Mouse (Mus musculus): Measurements from ENCODE around the gene Fam209. TPM values are rescaled to one million over a fixed set of nuclear protein-coding genes. Genes with fewer than 3 reads are reported as not detected.

Fam209 gene
- not detected in 2 replicates for total RNA-seq (2015; ENCODE audit: low replicate concordance)
- not detected in 2 replicates for total RNA-seq (2017; ENCODE audit: low replicate concordance)

DNA sequence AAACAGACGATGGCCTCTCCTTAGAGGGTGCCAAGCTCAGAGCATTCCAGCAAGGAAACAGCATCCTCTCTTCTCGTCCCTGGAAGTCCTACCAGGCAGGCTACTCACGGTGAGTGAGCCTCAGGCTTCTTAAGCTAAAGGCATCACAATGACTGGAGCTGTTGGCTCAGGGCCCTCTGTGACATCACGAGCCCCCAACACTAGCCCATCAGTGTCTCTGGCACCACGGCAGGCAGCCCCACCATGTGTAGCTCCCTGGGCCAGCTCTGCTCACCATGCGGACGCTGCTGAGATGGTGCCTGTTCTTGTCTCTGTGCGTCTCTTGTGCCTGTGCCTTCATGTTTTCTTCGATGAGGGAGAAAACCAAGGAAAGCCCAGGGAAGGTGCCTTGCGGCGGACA lies at the start of gene Fam209:
Gene Fam209, plus strand, starts transcription at position 203 of the 400 bp plus-strand sequence.
- ATAC-seq (replicated peaks; ENCODE audit: low FRiP score, poor library complexity, severe bottlenecking), result no peak

DNA sequence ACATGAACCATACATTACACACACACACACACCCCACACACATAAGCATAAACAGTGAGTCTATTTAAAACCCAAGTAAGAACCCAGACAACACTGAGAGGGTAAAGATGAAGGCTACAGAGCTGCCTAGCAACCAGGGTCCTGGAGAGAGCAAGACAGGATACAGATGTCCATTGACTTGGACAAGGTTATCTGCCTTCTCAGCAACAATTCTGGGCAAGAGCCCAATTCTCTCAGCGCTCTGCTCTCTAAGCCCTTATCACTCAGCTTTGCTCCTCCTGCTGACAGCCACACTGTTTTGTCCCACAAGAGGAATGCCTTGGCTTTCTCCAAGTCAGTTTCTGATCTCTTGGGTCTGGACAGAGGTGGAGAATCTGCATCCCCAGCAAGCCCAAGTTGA lies 41.7 kb upstream of the Fam209 start:
- ATAC-seq (replicated peaks; ENCODE audit: low FRiP score, poor library complexity, severe bottlenecking), result no peak

DNA sequence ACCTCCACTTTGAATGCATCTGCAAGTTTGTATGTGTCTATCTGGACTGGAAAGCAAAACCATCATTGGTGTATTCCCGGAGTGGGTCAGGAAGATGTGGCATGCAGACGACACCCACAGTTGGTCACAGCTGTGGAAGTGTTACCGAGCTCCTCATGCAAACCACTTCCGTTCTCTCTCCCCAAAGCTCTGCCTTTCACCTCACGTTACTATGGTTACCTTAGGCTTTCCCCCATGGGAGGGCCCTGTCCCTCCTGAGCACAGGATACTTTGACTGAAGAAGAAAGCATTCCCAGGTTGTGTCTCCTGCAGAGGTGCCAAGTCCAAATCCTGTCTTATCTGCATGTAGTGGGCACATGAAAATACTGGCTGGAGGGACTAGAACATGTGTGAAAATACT lies 38.6 kb upstream of the Fam209 start:
- ATAC-seq (replicated peaks; ENCODE audit: low FRiP score, poor library complexity, severe bottlenecking), result no peak

DNA sequence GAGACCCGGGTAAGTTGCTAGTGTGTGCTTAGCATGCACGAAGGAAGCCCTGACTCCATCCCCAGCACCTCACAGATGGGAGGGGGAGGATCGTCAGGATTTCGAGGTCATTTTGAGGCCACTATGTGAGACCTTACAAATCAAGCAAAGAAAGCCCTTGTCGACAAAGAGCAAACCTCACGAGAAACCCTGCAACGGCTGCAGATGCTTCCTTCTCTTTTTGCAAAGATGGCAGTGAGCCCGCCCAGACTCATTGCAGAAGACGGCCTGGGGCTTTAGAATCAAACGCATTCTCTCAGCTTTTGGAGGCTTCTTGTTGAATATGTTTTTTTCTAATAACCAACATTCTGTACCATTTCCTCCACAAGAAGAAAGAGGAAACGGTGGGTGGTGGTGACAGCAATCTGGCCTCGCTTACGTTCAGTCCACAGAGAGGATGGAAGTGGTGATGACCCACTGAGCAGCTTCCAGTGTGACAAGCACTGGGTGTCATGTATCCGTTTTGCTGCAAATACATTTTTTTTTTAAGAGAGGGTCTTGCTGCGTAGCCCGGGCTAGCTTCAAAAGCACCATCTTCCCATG lies 34.9 kb upstream of the Fam209 start:
- no peak for ATAC-seq (replicated peaks; ENCODE audit: low FRiP score, poor library complexity, severe bottlenecking)

DNA sequence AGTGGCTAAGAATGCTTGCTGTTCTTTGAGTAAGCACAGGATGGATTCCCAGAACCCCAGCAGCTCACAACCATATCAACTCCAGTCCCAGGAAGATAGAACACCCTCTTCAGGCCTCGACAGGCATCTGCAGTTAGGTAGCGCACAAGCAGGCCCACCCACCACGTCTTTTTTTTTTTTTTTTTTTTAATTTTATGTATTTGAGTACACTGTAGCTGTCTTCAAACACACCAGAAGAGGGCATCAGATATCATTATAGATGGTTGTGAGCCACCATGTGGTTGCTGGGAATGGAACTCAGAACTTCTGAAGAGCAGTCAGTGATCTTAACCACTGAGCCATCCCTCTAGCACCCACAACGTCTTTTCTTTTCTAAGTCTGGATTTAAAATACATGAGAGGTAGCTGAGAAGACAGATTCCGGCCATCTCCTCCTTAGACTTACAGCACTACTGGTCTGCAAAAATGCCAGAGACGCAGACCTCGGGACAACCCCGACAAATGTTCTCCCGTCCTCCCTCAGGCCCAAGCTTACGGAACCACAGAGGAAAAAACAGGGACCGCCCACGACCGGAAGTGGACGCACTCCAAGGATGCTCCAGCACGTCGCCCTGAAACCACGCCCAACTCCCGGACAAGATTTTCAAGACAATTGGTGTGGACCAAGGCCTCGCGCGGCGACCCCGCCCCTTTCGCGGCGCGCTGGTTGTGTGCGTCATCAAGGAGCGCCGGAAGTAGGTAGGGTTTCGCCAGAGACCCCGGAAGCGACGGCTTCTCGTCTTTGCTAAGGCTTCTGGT lies 32.3 kb upstream of the Fam209 start, which contains the start of gene Rtf2:
Gene Rtf2, plus strand, starts transcription at position 714 of the 797 bp plus-strand sequence.
- peak; percentile 83 for ATAC-seq (replicated peaks; ENCODE audit: low FRiP score, poor library complexity, severe bottlenecking)

DNA sequence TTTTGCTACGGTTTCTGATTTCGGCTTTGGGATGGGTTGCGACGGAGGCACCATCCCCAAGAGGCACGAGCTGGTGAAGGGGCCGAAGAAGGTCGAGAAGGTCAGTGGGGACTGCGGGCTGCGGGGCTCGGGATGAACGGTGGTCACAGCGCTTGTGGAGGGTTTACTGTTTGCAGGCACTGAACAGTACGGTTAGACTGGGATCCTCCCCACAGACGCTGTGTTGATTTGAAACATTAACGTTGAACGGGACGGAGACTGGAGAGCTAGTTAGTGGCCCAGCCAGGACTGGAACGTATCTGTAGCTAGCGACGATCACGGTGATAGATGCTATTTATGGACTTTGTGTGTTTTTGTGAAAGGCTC lies 31.7 kb upstream of the Fam209 start:
- ATAC-seq (replicated peaks; ENCODE audit: low FRiP score, poor library complexity, severe bottlenecking), result peak; percentile 59

DNA sequence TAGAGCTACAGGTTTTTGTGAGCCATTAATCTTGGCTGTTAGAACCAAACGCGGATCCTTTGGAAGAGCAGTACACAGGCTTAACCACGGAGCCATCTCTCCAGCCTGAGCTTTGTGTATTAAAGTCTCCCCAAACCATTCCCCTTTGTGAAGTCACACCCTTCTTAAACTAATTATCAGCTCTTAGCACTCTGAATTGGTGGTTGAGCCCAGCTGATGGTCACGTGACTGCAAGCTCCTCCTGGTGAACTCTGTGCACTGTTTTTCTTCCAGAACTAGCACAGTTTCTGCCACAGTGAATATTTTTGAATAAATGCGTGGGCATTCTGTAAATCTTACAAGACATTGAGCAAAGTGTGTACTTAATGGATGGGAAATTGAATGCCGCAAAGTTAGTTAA lies 31.1 kb upstream of the Fam209 start:
- peak; percentile 77 for ATAC-seq (replicated peaks; ENCODE audit: low FRiP score, poor library complexity, severe bottlenecking)

DNA sequence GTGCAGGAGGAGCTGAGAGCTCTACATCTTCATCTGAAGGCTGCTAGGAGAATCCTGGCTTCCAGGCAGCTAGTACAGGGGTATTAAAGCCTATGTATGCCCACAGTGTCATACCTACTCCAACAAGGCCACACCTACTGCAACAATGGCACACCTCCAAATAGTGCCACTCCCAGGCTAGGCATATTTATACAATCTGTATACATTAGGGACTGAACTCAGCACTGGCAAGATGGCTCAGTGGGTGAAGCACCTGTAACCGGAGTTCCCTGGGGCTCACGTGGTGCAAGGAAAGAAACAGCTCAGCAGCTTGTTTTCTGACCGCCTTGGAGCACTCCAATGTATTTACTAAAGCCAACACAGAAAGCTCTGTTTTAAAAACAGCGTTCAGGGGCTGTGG lies 26.7 kb upstream of the Fam209 start:
- no peak for ATAC-seq (replicated peaks; ENCODE audit: low FRiP score, poor library complexity, severe bottlenecking)

DNA sequence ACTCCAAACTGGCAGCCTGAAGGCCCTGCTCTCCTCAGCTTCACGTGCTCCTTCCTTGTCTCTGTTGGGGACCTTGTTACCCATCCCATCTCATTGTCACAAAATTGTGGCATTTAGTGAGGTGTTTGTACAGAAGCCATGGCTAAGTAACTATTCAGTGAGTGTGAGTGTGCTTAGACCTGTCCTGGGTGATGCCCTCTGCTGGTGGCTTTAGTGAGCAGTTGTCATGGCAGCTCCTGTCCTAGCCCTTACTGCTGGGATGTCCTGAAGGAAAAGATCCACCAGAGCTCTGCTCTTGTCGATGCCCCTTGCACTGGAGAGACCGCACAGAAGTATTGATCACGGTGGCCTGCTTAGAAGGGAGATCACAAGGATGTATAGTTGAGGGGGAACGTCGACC lies 25.0 kb upstream of the Fam209 start:
- ATAC-seq (replicated peaks; ENCODE audit: low FRiP score, poor library complexity, severe bottlenecking), result no peak

DNA sequence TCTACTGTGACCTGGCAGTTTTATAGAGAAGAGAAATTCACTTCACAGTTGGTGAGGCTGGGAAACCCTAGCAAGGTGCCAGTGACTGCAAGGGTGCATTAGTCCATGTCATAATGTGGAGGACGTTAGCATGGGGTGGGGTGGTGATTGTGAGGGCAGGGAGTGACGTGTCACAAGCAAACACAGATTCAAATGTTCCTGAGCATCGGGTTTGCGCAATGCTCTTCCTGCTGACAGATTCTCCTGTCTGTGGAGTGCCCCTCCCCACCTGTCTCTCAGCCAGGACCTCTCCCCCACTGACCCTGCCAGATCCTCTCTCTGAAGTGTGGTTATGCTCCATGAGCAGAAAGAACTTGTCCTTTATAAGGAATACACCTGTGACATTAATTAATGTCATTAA lies 24.0 kb upstream of the Fam209 start:
- ATAC-seq (replicated peaks; ENCODE audit: low FRiP score, poor library complexity, severe bottlenecking), result no peak

DNA sequence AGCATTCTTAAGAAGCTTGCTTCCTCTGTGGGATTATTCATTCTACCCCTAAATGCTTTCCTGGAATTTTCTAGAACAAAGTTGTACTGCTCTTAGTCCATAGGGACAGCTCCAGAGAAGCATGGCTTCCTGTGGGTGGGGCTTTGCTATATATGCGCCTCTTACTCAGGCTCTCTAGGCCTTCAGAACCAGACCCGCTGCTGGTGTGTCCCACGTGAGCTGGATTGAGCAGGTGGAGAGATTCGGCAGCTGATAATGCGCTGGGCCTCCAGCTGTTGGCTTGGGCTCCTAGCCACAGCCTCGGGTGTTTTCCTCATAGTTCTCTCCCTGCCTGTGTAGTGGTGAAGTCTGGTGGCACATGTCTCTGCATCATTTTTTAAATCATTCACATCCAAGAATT lies 21.7 kb upstream of the Fam209 start:
- no peak for ATAC-seq (replicated peaks; ENCODE audit: low FRiP score, poor library complexity, severe bottlenecking)

DNA sequence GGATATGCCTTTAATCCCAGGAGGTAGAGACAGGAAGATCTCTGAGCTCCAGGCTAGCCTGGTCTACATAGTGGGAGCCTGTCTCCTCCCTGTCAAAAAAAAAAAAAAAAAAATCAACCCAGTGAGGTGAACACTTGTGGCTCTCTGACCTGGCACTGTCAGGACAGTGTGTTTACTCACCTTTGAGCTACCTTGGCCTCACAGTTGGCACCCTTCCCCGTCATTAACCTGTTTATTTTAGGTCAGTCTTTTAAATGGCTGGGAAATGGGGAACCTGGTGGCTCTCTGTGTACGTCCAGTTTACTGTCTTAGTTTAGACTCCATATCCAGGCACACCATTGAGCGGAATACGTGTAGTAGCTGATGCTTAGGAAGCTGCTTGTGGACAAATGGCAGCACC lies 20.3 kb upstream of the Fam209 start:
- ATAC-seq (replicated peaks; ENCODE audit: low FRiP score, poor library complexity, severe bottlenecking), result no peak

DNA sequence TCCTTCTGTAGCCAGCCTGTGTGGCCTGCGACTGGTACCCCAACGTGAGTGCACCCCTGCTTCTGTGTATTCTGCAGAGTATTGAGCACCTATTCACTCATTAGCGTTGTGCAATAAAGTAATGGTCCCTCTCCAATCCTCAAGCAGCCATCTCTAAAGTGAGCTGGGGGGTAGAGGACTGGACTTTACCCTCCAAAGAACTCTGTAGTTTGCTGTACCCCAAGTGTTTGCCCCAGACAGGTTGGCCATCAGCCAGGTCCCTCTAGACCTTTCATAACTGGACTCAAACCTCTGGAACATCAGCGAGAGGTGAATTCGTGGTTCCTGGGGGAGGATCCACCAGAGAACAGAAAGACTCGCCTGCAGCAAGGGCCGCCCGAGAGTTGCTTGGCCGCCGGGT lies 19.9 kb upstream of the Fam209 start:
- no peak for ATAC-seq (replicated peaks; ENCODE audit: low FRiP score, poor library complexity, severe bottlenecking)

DNA sequence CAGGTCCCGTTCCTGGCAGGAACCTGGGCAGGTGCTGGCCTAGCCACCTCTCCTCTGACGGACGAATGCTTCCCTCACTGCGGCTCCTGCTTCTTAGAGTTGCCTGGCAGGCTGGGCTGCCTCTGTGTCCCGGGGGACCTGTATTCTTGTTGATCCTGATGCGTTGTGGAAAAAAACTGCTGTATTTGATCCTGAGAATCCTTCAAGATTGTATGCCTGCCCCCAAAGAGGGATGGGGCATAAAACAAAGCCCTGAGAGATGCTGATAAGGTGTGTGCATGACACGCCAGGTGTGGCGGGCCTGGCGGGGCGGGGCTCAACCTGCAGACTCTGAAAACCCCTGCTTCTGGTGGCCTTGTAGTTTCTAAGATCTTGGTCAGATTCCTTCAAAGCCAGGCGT lies 13.8 kb upstream of the Fam209 start, which contains the start of gene Gcnt7:
Gene Gcnt7, minus strand, starts transcription at position 101 of the 400 bp plus-strand sequence.
- no peak for ATAC-seq (replicated peaks; ENCODE audit: low FRiP score, poor library complexity, severe bottlenecking)

DNA sequence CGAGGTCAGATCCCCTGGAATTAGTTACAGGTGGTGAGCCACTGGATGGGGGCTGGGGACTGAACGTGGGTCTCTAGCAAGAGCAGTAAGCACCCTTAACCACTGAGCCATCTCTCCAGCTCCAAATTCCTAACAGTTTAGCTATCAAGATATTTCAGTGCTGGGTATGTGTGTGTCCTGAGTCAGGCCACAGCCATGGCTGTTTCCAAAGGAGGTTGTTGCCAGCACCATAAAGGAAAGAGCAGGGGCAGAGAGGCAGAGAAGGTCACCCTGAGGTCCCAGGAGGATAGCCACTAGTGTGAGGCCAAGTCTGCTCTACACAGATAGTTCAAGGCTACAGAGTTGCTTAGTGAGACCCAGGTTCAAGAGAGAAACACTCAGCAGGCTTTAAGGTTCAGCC lies 11.7 kb upstream of the Fam209 start:
- ATAC-seq (replicated peaks; ENCODE audit: low FRiP score, poor library complexity, severe bottlenecking), result no peak

DNA sequence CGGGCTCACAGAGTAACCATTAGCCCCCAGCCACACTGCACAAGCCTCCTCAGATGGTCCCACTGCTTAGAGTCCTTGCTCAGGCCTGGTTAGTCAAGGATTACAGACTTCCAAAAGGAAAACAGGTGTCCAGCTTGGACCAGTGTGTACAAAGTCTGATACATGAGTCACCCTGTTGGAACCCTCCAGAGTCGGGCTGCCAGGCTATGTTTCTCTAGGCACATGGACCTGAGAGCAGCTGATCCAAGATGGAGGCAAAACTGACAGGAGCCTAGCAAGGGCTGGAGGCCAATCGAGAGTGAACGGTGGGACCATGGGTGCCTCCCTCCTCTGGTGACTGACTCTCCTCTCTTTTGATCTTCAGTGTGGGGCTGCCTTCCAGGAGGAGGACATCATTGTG lies 9.5 kb upstream of the Fam209 start:
- no peak for ATAC-seq (replicated peaks; ENCODE audit: low FRiP score, poor library complexity, severe bottlenecking)

DNA sequence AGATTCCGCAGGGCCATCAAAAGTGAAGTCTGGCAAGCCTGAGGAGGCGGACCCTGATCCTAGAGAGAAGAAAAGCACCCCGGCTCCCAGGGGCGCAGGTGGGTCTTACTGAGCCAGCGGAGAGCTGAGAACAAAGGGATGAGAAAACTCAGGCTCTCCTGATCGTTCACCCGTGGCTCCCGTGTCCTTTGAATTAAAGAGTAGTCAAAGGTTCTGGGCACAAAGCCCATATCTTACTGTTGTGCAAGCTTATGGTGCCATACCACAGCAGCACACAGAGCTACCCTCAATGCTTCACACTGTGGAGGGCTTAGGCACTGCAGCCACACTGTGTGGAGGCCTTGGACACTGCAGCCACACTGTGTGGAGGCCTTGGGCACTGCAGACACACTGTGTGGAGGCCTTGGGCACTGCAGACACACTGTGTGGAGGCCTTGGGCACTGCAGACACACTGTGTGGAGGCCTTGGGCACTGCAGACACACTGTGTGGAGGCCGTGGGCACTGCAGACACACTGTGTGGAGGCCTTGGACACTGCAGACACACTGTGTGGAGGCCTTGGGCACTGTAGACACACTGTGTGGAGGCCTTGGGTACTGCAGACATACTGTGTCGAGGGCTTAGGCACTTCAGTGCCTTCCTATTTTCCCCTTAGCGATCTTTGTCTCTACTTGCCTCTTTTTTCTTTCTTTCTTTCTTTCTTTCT lies 5.7 kb upstream of the Fam209 start:
- no peak for ATAC-seq (replicated peaks; ENCODE audit: low FRiP score, poor library complexity, severe bottlenecking)

DNA sequence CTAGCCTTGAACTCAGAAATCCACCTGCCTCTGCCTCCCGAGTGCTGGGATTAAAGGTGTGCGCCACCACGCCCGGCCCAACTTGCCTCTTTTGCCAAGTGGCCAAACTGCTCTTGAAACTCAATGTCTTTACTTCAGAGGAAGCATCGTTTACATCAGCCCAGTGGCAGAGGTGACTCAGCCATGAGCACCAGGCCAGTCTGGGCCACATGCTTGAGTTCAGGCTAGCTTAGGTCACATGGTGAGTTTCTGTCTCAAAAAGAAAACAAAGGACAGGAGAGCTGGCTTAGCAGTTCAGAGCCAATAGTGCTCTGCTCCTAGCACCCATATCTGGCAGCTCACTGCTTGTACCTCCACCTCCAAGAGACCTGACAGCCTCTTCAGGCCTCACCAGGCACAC lies 5.1 kb upstream of the Fam209 start:
- ATAC-seq (replicated peaks; ENCODE audit: low FRiP score, poor library complexity, severe bottlenecking), result no peak

DNA sequence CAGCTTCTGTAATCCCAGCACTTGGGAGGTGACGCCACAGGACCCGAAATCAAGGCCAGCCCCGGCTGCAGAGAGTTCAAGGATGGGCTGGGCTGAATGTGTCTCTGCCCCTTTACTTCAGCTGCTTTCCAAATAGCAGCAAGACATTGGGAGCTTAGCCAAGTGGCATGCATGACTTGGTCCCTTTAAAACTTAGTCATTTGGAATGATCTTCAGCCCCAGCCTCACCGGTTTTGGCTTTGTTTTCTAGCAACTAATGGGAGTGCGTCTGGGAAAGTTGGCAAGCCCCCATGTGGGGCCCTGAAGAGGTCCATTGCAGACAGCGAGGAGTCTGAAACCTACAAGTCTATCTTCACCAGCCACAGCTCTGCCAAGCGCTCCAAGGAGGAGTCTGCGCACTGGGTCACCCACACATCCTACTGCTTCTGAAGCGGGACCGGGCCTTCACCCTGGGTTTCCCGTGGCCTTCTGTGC lies 3.9 kb upstream of the Fam209 start:
- ATAC-seq (replicated peaks; ENCODE audit: low FRiP score, poor library complexity, severe bottlenecking), result no peak

DNA sequence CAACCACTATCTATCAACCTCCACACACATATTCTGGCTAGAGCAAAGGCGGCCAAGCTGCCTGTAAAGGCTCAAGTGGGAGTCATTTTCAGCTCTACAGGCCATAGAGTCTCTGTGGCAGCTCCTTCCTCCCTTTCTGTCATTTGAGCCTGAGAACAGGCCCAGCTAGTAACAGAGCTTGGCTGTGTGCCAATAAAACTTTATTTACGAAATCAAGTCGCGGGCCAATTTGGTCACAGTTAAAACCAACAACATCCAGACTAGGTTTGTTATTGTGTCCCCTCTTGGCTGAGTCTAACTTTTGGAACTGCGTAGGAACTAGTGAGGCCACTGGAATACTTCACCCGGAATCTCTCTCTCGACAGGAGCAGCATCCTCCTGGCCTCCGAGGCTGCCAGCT lies 1.3 kb downstream of the Fam209 start:
- no peak for ATAC-seq (replicated peaks; ENCODE audit: low FRiP score, poor library complexity, severe bottlenecking)

DNA sequence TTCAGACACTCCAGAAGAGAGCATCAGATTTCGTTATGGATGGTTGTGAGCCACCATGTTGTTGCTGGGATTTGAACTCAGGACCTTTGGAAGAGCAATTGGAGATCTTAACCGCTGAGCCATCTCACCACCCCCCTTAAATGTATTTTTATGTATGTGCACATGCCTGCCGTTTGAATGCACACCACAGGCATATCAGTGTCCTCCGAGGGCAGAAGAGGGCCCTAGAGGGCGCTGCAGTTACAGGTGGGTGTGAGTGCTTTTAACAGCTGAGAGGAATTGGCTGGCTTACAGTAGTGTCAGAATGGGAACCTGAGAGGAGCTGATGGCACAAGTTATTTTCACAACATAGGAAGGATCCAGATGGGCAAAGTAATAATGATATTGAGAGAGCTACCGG lies 2.6 kb downstream of the Fam209 start:
- no peak for ATAC-seq (replicated peaks; ENCODE audit: low FRiP score, poor library complexity, severe bottlenecking)

Measured in erythroblast, adult 5-6 weeks (primary cell).